Mouse (Mus musculus) kidney, adult 2 months (tissue): ENCODE data around the gene Asb15. TPM values are rescaled to one million over a fixed set of nuclear protein-coding genes. Genes with fewer than 3 reads are reported as not detected.

Experiments used
- DNase-seq: peaks from one replicate; pipeline ENCODE4 v3.0.0; 2021
- H3K27ac ChIP-seq: fragments of 200-500 bp; 2 replicates; pipeline ENCODE4 v1.5.1; 2012; ENCODE audit warnings: low read depth, low read length, control low read depth, inconsistent platforms; ENCODE audit not compliant: insufficient read depth
- H3K27me3 ChIP-seq: fragments of 200-500 bp; replicated peaks from 2 replicates; pipeline ENCODE4 v1.6.1; 2012; ENCODE audit warnings: mild to moderate bottlenecking, moderate library complexity, low read length, inconsistent platforms; ENCODE audit not compliant: control insufficient read depth, insufficient read depth
- H3K36me3 ChIP-seq: fragments of 200-500 bp; 2 replicates; pipeline ENCODE4 v1.6.1; 2012; ENCODE audit warnings: mild to moderate bottlenecking, moderate library complexity, low read length, inconsistent platforms; ENCODE audit not compliant: control insufficient read depth, insufficient read depth
- H3K4me1 ChIP-seq: fragments of 200-500 bp; 2 replicates; pipeline ENCODE4 v1.6.1; 2011; ENCODE audit warnings: low read length; ENCODE audit not compliant: control insufficient read depth, insufficient read depth
- H3K4me3 ChIP-seq: fragments of 200-500 bp; 2 replicates; pipeline ENCODE4 v1.5.1; 2011; ENCODE audit warnings: mild to moderate bottlenecking, low read depth, low read length, control low read depth; ENCODE audit not compliant: insufficient read depth
- CTCF ChIP-seq: fragments of 200-500 bp; conservative IDR thresholded peaks from 2 replicates; pipeline ENCODE4 v1.5.1; 2011; ENCODE audit warnings: low read depth, mild to moderate bottlenecking, control low read depth, low read length, moderate library complexity, mixed read lengths; ENCODE audit not compliant: insufficient read depth, insufficient read length
- POLR2A ChIP-seq: fragments of 200-500 bp; IDR thresholded peaks from one replicate; pipeline ENCODE4 v1.6.1; 2011; ENCODE audit warnings: low read depth, low read length, control low read depth
- WGBS: fragments of 180-500 bp; shearing (Covaris S2); methylation state at CpG from one replicate; pipeline ENCODE4 v1.1.7; 2018; 5-methylcytosine and 5-hydroxymethylcytosine counted together
- polyA plus RNA-seq: library from polyadenylated mRNA; depleted of rRNA; stranded (reverse); fragments of >200 nt; gene quantifications from 2 replicates; pipeline ENCODE4 v1.2.3, GENCODE M21; 2012; rRNA removed

Asb15 gene
- polyA plus RNA-seq, 1 experiment, result 3.8 TPM

GRCm38 (mm10) chr6:24613346-24613745 is 85.4 kb downstream of the Asb15 start:
- 92% methylated on average over 6 of the region's 6 CpGs for WGBS
- peaks cover 10% of the 10 kb centered on the region for H3K36me3 ChIP-seq
- H3K27ac ChIP-seq, result no peak overlapping the region

GRCm38 (mm10) chr6:24613918-24614317 is 86.0 kb downstream of the Asb15 start:
- Histone ChIP-seq H3K4me3 (no peak overlapping the region), H3K27ac (no peak overlapping the region)

More at GRCm38 (mm10) chr6:24613346-24613745, 85.4 kb downstream of the Asb15 start:
- no peaks in the 10 kb centered on the region for H3K27me3 ChIP-seq
- no peaks in the 10 kb centered on the region for H3K4me1 ChIP-seq
- H3K4me3 ChIP-seq, result no peak overlapping the region
- DNase-seq, result no peak
- TF ChIP-seq CTCF (no peak), POLR2A (no peak)

GRCm38 (mm10) chr6:24616746-24617145 is 88.8 kb downstream of the Asb15 start:
- H3K4me3 ChIP-seq, result no peak overlapping the region
- H3K4me1 ChIP-seq, result no peaks in the 10 kb centered on the region
- 57% methylated on average over 4 of the region's 4 CpGs for WGBS
- DNase-seq, result no peak
- H3K36me3 ChIP-seq, result peaks cover 11% of the 10 kb centered on the region
- H3K27ac ChIP-seq, result no peak overlapping the region
- no peaks in the 10 kb centered on the region for H3K27me3 ChIP-seq
- TF ChIP-seq CTCF (no peak), POLR2A (no peak)

More at GRCm38 (mm10) chr6:24613918-24614317, 86.0 kb downstream of the Asb15 start:
- WGBS, result 86% methylated on average over 4 of the region's 4 CpGs
- TF ChIP-seq CTCF, result no peak
- no peak for TF ChIP-seq POLR2A
- no peaks in the 10 kb centered on the region for H3K4me1 ChIP-seq
- no peaks in the 10 kb centered on the region for H3K27me3 ChIP-seq
- no peak for DNase-seq
- peaks cover 10% of the 10 kb centered on the region for H3K36me3 ChIP-seq

- no peak for DNase-seq
- peaks cover 9% of the 10 kb centered on the region for H3K36me3 ChIP-seq
- 52% methylated on average over 6 of the region's 6 CpGs for WGBS
- no peaks in the 10 kb centered on the region for H3K4me1 ChIP-seq
- no peak for TF ChIP-seq POLR2A
- no peak for TF ChIP-seq CTCF
- no peaks in the 10 kb centered on the region for H3K27me3 ChIP-seq
- H3K27ac ChIP-seq, result no peak overlapping the region
- no peak overlapping the region for H3K4me3 ChIP-seq
Observed at GRCm38 (mm10) chr6:24619285-24620045, 91.5 kb downstream of the Asb15 start.

GRCm38 (mm10) chr6:24620936-24621335 is 93.0 kb downstream of the Asb15 start:
- TF ChIP-seq POLR2A, result no peak
- no peak for TF ChIP-seq CTCF
- H3K27me3 ChIP-seq, result no peaks in the 10 kb centered on the region
- 72% methylated on average over 2 of the region's 2 CpGs for WGBS
- H3K4me1 ChIP-seq, result no peaks in the 10 kb centered on the region
- no peak overlapping the region for H3K27ac ChIP-seq
- H3K4me3 ChIP-seq, result no peak overlapping the region
- peaks cover 8% of the 10 kb centered on the region for H3K36me3 ChIP-seq
- no peak for DNase-seq

- WGBS, result 85% methylated on average over 2 of the region's 2 CpGs
- peaks cover 8% of the 10 kb centered on the region for H3K36me3 ChIP-seq
- H3K27ac ChIP-seq, result no peak overlapping the region
- no peak for DNase-seq
- H3K4me1 ChIP-seq, result no peaks in the 10 kb centered on the region
- H3K27me3 ChIP-seq, result no peaks in the 10 kb centered on the region
- H3K4me3 ChIP-seq, result no peak overlapping the region
- TF ChIP-seq CTCF (no peak), POLR2A (no peak)
Observed at GRCm38 (mm10) chr6:24622098-24622497, 94.2 kb downstream of the Asb15 start.

Other genes starting within 250 kb of the Asb15 start
- gene Iqub, start 13.1 kb upstream of the Asb15 start, polyA plus RNA-seq, result 0.03 TPM in 1 of 2 replicates, not detected in the other
- 14.8 and 24.9 TPM in 2 replicates for gene Ndufa5, start 131 bp upstream of the Asb15 start, polyA plus RNA-seq
- gene Lmod2, start 69.6 kb downstream of the Asb15 start, polyA plus RNA-seq, result 1.1 TPM in 1 of 2 replicates, not detected in the other
- 39.3 and 73.3 TPM in 2 replicates for gene Wasl, start 136.9 kb downstream of the Asb15 start, polyA plus RNA-seq
- gene Hyal6, start 205.1 kb downstream of the Asb15 start, polyA plus RNA-seq, result not detected in 2 replicates
- gene Hyal4, start 220.2 kb downstream of the Asb15 start, polyA plus RNA-seq, result not detected in 2 replicates